Mouse (Mus musculus): ENCODE measurements at regions not wholly inside any gene's neighbourhood (a gene's known extent, or its start where the extent isn't known, plus 50 kb on each side); places are given as distances from the start of the nearest gene placed in this dataset.

GRCm38 (mm10) chr17:51986920-51987319, 153.8 kb upstream of the Satb1 start:
- DNase-seq = no peak

GRCm38 (mm10) chr17:51986212-51986611, 153.1 kb upstream of the Satb1 start:
- DNase-seq = no peak

- no peak for DNase-seq
These were observed 146.0 kb upstream of the Satb1 start for GRCm38 (mm10) chr17:51979126-51979525.

- DNase-seq = no peak
These were observed 138.4 kb upstream of the Satb1 start for GRCm38 (mm10) chr17:51971444-51971843.

- DNase-seq = no peak
These were observed 133.6 kb upstream of the Satb1 start for GRCm38 (mm10) chr17:51966573-51967284.

- DNase-seq = peak; percentile 31
These were observed 129.5 kb upstream of the Satb1 start for GRCm38 (mm10) chr17:51962529-51963110.

GRCm38 (mm10) chr17:51961337-51961736, 128.2 kb upstream of the Satb1 start:
- DNase-seq = no peak

- DNase-seq = no peak
These were observed 123.2 kb upstream of the Satb1 start for GRCm38 (mm10) chr17:51956275-51956674.

GRCm38 (mm10) chr17:51937707-51938106, 104.6 kb upstream of the Satb1 start:
- no peak for DNase-seq

GRCm38 (mm10) chr17:51936071-51936470, 103.0 kb upstream of the Satb1 start:
- no peak for DNase-seq

GRCm38 (mm10) chr17:51926392-51926791, 93.3 kb upstream of the Satb1 start:
- DNase-seq = no peak

GRCm38 (mm10) chr17:51907031-51907430, 73.9 kb upstream of the Satb1 start:
- DNase-seq = no peak

GRCm38 (mm10) chr17:51906418-51906817, 73.3 kb upstream of the Satb1 start:
- DNase-seq = no peak

- no peak for DNase-seq
These were observed 70.8 kb upstream of the Satb1 start for GRCm38 (mm10) chr17:51903885-51904284.

GRCm38 (mm10) chr17:51899376-51899775, 66.3 kb upstream of the Satb1 start:
- DNase-seq = no peak

GRCm38 (mm10) chr17:51896160-51896559, 63.1 kb upstream of the Satb1 start:
- no peak for DNase-seq

GRCm38 (mm10) chr17:51894278-51894677, 61.2 kb upstream of the Satb1 start:
- DNase-seq = no peak

- DNase-seq = no peak
These were observed 59.8 kb upstream of the Satb1 start for GRCm38 (mm10) chr17:51892856-51893255.

GRCm38 (mm10) chr17:51892159-51892558, 59.1 kb upstream of the Satb1 start:
- no peak for DNase-seq

Measured in adrenal gland, adult 8-10 months (tissue).